Mouse (Mus musculus): ENCODE measurements at regions not wholly inside any gene's neighbourhood (a gene's known extent, or its start where the extent isn't known, plus 50 kb on each side); places are given as distances from the start of the nearest gene placed in this dataset.

DNA sequence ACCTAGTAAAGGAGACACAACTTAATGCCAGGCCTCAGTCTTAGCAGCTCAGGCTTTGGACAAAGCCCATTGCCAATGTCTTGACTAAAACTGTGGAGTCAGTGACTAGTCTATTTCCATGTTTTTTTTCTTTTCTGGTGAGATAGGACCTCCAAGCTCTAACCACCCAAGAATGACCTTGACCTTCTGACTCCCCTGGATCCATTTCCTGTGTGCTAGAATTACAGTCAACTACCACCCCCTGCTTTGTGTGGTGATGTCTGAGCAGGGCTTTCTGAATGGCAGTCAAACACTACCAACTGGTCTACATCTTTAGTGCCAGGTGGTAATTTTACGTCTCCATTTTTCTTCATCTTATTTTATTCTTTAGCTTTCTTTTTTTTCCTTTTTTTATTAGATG, 51.3 kb upstream of the Rnf138rt1 start:
- DNase-seq: no peak

GRCm38 (mm10) chrX:163814806-163815205, 53.7 kb upstream of the Rnf138rt1 start:
- no peak for DNase-seq

GRCm38 (mm10) chrX:163822298-163822697, 61.2 kb upstream of the Rnf138rt1 start:
- DNase-seq: no peak

GRCm38 (mm10) chrX:163827461-163827860, 66.3 kb upstream of the Rnf138rt1 start:
- no peak for DNase-seq

DNA sequence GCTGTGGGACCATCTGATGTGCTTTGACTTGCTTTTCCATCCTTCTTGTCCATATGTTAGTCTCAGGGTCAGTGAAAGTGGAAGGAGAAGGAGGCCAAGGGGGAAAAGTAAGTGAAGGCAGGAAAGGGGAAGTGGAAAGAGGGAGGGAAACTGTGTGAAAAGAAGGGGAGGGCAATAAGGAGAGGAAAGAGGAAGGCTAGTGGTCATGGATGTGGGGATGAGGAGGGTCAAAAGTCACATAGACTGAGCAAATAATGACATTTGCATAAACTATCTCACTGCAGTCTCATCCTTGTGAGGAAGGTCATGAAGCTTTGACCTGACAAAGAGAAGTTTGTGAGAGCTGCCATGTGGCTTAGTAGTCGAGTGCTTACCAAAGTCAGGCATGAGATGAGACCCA, 63.4 kb upstream of the Ap1s2 start:
- DNase-seq: no peak

DNA sequence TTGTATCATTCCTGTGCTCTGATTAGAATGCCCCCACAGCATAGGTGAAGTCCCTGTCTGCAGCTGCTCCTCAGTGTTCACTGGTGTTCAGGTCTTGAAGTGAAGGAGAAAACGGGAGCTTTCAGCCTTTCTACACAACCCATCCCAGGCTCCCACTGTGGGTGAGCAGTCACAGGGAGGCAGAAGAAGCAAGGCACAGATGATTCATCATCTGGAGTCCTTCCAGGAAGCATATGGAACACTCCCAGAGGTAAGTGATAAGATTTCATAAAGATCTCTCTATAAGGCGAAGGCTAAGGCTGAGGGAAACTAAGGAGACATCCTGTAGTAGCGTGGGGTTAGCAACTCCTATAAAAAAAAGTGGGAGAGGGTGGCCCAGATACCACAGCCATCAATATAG, 61.9 kb upstream of the Ap1s2 start:
- DNase-seq: no peak

- DNase-seq: peak in 1 of 2 experiments; percentile 22
These were observed 61.2 kb upstream of the Ap1s2 start for GRCm38 (mm10) chrX:163847651-163848050.

DNA sequence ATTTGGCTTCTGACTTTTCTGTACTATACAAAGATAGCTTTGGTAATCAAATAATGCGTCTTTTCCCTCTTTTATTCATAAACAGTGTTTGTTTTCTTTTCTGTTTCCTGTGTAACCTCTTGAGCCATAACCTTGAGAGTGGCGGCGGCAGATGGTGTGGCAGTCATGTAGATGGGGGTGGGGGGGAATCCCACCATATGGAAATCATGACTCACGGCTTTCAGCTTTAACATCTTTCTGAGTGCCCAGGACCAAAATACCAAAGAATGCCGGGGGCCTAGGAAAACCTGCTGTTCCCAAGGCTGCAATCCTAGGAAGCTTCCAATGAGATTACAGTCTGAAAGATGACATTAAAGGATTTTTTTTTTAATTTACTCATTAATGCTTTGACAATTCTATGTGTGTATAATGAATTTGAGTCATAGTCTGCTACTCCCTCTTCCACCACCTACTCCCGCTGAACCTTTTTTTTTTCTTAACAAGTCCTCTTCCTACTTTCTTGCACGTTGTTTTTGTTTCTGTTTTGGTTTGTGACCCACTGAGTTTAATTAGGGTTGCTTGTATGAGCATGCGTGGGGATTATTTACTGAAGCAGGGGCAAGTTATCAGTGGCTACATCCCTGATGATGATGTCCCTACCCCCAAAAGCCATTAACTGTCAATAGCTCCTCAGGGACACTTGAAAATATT, 60.2 kb upstream of the Ap1s2 start:
- peak in 1 of 2 experiments; percentile 26 for DNase-seq

DNA sequence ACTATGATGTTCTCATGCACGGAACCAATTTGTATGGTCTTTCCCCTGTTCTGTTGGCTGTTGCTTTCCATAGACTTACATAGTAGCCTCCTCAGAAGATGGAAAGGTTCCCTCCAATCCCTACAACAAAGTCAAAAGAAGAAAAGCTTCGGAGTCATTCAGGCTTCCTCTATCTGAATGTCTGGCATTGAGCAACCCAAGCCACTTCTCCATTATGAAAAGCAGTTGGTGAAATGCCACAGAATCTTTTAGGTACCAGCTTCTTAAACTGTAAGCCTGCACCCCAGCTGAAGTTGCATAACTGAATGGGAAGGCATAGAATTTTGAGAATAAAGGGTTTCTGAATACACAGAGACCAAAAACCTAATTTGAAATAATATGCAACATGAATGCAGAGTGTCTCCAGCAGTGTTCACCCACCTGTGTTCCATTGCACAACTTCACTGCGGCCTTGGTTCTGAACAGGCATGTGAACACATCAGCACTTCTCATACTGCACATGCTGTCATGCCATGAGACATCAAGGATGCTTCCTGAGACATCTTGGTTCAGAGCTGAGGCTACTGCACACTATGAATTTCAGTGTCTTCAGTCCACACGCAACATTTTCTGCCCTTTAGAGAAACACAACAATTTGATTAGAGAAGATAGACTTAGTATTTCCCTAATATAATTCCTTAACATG, 57.8 kb upstream of the Ap1s2 start:
- DNase-seq: no peak

- DNase-seq: no peak
These were observed 50.3 kb upstream of the Ap1s2 start for GRCm38 (mm10) chrX:163858494-163858893.
